Mouse (Mus musculus) left cerebral cortex, postnatal 36 days (tissue): ENCODE results near the gene Defb43. TPM values are rescaled to one million over a fixed set of nuclear protein-coding genes. Genes with fewer than 3 reads are reported as not detected.

Source experiments
- DNase-seq, 2 experiments: peaks; one replicate each; pipeline ENCODE4 v3.0.0; 2021 to 2022; ENCODE audit warnings: low spot score in 2 of 2, mixed read lengths in 1 of 2
- intact Hi-C: fragments of 180-260 bp; cut with DNase I; formaldehyde crosslinking; loops from one replicate; pipeline ENCODE4 v1.15.1; 2025
- total RNA-seq, 2 experiments: library from RNA; stranded (reverse); gene quantifications; 2 replicates each; pipeline ENCODE4 v1.2.3; 2021

Gene Defb43
- not detected for total RNA-seq

- no peak for DNase-seq
- intact Hi-C loops, result no loop called here
Measured at GRCm38 (mm10) chr14:63011471-63011870, at the start of gene Defb43. Defb43 (plus strand) TSS chr14:63011771.

GRCm38 (mm10) chr14:62963632-62964031 lies 47.9 kb upstream of the Defb43 start:
- intact Hi-C loops, result no loop called here
- DNase-seq, result no peak

DNA sequence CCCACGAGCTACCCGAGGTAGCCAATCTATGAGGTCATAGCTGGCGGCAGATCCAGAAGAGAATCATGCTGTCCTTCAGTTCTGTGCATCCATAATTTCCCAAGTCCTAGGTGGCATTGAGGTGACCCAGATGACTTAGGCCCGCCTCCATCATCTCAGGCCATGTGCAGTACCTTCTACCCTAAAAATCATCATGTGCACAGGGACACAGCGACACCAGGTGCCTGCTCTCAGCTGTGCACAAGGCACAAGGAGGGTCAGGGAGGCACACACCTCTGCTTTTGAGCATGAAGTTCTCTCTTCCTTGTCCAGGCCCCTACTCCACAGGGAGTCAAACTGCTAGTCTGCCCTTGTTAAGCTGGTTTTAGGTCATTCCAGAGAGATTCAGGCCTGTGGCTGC lies 46.2 kb upstream of the Defb43 start:
- no peak for DNase-seq
- intact Hi-C loops, result no loop called here

DNA sequence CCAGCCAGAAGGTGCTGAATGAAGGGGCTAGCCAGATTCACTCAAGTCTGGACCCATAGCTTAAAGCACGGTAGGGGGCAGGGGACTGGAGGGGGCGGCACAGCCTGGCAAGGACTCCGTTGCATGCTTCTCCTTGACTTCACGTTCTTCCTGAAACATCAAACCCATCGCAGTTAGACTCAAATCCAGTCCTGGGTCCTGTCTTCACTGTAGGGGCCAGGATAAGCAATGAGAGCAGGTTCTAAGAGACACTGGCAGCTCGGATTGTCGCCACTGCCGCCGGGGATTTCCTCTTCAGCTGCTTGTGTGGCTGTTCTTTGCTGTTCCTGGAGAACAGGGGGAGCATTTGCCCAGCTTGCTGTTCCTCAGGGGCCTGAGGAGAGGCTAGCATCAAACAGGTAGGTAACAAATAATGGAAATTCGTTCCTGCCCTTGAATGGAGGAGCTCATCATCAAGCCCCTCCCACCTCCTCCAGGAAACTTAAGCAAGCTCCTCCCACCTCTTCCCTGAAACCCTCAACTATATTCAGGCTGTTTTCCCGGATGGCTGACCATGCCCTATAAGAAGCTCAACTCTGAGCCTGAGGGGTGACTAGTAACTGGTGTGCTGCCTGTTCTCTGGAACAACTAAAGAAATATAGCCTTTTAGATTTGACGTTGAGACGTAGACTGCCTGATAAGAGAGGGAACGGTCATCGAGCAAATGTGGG lies 45.6 kb upstream of the Defb43 start:
- no peak for DNase-seq
- intact Hi-C loops, result no loop called here

DNA sequence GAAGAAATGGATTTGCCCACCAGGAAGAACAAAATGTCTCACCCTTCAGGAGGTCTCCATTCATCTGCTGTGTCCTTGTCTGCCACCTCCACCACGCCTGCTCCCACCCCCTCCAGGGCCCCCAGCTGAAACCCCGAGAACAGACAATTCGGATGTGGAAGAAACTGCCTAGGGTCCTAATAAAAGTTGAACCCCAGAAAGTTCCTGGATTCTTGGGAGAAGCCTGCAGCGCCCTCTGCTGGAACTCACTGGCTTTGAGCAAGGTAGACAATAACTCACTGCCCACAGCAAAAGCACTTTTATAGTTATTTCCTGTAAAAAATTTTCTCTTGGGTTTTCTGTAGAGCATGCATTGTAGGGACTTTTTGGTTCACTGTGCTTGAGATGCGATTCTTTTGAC lies 36.5 kb upstream of the Defb43 start:
- peak; percentile 33 to 49 for DNase-seq
- intact Hi-C loops, result no loop called here

DNA sequence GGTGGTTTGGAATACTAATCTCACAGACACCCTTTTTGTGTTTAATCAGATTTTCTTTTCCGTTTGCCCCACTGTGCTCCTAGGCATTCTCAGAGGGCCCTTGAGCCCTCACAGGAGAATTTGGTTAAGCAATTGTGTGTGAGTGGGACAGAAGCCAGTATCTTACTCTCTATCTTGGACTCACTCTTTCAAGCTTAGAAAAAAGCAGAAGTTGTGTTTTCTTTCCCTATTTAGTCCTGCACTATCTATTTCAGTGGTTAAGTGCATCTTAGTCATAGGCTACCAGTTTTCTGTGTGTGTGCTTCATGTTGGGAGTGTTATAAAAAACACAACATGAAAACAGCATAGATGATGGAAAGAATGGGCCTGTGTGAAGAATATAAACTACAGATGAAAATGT lies 31.8 kb upstream of the Defb43 start:
- no peak for DNase-seq
- intact Hi-C loops, result no loop called here

DNA sequence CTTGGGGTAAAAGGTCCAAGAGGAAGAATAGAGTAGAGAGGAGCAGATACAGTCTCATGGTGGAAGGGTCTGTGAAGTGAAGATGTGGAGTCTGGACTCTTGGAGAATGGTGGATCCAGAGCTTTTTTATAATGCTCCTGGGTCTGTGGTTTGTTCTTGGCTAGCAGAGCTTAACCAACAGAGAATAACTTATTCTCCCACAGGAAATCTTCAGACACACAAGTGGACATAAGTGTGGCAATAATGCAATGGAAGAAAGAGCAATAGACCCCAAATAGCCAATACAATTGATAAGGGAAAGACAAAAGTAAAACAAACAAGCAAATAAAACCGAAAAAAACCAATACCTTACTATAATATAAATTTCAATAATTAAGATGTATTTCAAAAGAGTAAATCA lies 27.2 kb upstream of the Defb43 start, which contains the start of gene Defb48:
Defb48 (minus strand) TSS at position 101 of the 400 bp plus-strand sequence.
- DNase-seq, result no peak
- intact Hi-C loops, result no loop called here

DNA sequence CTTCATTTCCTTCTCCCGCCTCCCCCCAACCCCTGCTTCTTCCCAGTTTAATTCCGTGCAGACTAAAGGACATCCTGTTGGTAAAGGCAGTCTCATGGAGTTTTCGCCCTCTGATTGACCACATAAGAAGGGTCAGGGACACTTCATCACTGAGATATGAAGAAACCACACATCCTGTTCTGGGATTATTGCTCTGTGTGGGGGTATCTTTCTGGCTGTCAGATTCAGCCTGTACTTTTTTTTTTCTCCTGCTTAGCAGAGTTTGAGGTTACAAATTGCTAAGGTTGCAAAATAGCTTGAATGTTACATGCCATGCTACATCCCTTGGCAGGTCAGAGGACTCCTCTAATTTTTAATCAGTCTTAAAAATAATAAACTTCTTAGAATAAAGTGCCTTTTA lies 20.3 kb upstream of the Defb43 start:
- intact Hi-C loops, result no loop called here
- no peak for DNase-seq

GRCm38 (mm10) chr14:62991849-62992510 lies 19.6 kb upstream of the Defb43 start:
- no peak for DNase-seq
- intact Hi-C loops, result no loop called here

DNA sequence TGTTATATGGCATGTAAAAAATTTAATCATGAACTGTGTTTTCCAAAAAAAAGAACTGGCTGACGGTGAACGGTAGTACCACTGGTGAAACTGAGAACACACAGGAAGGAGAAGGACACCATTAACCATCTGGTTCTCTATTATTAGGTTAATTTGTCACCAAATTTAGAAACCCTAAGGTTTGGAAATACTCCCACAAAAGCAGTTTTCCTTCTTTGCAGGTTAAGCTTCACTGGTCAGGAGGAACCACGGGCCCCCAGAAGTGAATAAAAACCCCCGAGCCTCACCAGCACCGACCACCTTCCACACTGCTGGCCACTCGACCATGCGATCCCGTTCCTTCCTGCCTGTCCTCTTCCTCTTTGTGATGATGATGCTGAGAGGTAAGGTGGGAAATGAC lies 13.8 kb upstream of the Defb43 start, which contains the start of gene Defb47:
Defb47 (plus strand) TSS at position 301 of the 400 bp plus-strand sequence.
- no peak for DNase-seq
- intact Hi-C loops, result no loop called here

DNA sequence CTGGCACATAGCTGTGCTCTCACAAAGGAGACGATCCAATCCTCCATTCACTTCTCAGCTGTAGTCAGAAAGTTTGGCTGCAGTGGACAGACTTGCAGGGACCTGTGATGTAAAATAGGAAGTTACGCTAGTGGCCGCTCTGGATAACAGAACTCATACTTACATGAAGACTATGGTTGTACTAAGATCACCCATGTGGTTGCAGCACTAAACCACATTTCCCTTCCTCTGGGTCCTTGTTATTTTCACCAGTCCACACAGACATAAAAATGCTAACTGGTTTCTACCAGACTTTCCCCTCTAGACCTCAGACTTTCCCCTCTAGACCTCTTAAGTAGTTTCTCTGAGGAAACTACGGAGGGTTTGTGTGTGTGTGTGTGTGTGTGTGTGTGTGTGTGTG lies 12.6 kb upstream of the Defb43 start:
- DNase-seq, result no peak

GRCm38 (mm10) chr14:63002588-63002987 lies 9.0 kb upstream of the Defb43 start:
- no peak for DNase-seq
- intact Hi-C loops, result no loop called here

More for the DNA sequence above, 12.6 kb upstream of the Defb43 start:
- intact Hi-C loops, result no loop called here

DNA sequence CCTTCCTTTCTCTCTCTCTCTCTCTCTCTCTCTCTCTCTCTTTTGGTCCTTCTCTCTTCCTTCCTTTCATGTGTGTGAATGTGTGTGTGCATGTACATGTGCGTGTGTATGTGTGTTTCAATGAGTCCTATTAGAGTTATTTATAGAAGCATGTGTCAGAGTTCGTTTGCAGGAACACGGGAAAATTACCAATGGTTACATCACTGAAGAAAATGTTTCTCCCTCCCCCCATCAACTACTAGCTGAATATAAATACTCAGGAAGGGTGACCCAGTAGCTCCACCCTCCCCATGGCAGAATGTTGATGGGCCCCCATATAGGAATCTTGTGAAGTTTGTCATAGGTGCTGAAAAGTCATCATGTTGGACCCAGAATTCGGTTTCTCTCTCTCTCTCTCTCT lies 1.5 kb downstream of the Defb43 start:
- no peak for DNase-seq
- intact Hi-C loops, result no loop called here

DNA sequence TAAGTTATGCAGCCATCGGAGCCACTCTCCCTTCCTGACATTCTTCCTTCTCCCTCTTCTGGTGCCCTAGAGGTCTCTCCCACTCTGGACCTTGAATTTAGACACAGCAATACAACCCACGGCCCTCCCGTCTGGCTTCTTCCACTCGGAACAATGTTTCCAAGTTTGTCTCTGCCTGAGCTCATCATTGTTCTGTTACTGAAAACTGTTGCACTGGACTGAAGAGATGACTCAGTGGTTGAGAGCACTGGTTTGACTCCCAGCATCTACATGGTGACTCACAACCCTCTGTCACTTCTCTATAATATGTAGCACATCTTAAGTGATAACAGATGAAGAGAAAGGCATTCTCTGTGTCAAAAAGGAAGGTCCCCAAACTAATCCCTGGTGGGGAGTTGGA lies 3.1 kb downstream of the Defb43 start:
- intact Hi-C loops, result no loop called here
- DNase-seq, result no peak

GRCm38 (mm10) chr14:63020524-63021156 lies 9.1 kb downstream of the Defb43 start:
- intact Hi-C loops, result no loop called here
- DNase-seq, result peak; percentile 14 to 17

DNA sequence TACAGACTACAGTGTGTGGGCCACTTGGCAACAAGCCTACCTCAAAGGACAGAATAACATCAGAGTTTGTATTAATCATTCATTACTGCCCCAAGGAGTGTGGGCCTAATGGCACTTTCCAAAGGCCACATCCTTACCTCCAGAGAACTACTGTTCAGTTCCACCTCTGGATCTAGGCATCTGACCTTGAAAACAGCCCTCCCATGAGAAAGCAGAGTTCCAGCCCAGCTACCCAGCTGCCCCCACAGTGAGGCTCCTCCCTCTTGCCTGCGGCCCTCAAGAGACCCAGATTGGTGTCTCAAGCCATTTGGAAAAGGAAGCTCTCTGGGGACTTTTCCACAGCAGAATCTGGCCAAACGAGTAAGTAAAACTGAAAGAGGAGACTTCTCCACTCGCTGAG lies 35.1 kb downstream of the Defb43 start, which contains the start of gene Defb42:
Defb42 (plus strand) TSS at position 301 of the 400 bp plus-strand sequence.
- intact Hi-C loops, result no loop called here

GRCm38 (mm10) chr14:63049910-63050370 lies 38.4 kb downstream of the Defb43 start, which contains the start of gene Defb30:
Defb30 (minus strand) TSS chr14:63049960.
- DNase-seq, result no peak
- intact Hi-C loops, result no loop called here

More for the DNA sequence above, 35.1 kb downstream of the Defb43 start, which contains the start of gene Defb42:
- no peak for DNase-seq

DNA sequence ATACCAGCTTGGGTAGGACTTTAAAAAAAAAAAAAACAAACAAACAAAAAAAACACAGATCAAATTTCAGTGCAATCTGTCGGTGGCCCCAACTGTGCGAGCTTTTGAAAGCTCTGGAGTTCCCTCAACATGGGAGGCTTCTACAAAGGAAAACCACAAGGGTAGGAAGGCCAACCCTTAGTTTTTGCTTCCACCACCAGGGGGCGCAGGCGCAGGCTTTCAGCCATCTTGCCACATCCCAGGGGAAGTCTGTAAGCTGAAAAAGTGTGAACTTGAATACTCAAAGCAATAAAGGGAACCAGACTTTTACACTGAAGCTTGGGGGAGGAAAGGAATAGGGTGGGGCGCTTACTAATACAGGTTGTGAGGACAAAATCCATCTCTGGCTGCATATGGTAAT lies 39.2 kb downstream of the Defb43 start:
- DNase-seq, result peak; percentile 11 to 32
- intact Hi-C loops, result no loop called here

GRCm38 (mm10) chr14:63054729-63055128 lies 43.2 kb downstream of the Defb43 start:
- intact Hi-C loops, result no loop called here
- no peak for DNase-seq

DNA sequence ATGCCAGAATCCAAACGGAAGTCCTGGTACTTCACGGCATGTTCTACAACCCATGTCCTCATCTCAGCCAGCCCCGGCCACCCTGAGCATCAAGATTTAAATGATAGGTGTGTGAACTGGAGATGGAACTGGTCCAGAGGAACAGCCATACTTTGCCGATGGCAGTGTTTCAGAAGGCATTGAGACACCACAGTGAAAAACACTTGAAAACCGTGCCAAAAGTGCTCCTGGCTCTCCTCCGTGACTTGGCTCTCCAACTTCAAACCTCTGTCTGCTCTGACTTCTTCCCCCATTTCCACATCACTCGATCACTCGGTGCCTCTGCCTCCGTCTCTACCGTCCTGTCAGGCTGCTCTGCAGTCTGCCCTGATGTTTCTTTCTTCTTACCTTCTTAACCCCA lies 48.8 kb downstream of the Defb43 start:
- intact Hi-C loops, result loop anchor here (10.0 kb wide), 1 partner anchor 414 kb away; no protein-coding TSS in a partner anchor

More for the DNA sequence above, 48.8 kb downstream of the Defb43 start:
- DNase-seq, result no peak
